Mouse (Mus musculus): ENCODE data around the gene Lpgat1. TPM values are rescaled to one million over a fixed set of nuclear protein-coding genes. Genes with fewer than 3 reads are reported as not detected.

Lpgat1 gene
- polyA plus RNA-seq, 1 experiment from 2014 or later, result 34.9 TPM

DNA sequence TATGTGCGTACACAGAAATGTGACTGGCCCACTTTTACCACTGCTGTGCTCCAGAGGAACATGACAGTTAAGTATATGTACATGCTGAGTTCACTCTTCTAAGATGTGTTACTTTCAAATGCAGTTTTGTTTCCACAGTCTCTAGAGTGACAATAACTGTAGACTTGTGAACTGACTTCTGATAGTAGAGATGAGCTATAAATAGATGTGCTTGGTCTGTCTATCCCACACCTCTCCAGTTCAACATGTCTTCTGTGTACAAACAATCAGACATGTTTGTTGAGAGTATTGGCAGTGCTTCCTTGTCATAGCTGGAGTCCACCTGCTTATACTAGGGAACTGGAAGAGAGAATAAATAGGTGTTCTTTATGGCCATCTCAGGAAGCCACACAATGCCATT lies 62.8 kb downstream of the Lpgat1 start:
- no peak overlapping the region for H3K4me3 ChIP-seq (ENCODE audit: low read depth, low read length)
- no peaks in the 10 kb centered on the region for H3K9me3 ChIP-seq (replicated peaks; ENCODE audit: control insufficient read depth, low read length)
- no peak overlapping the region for H3K27ac ChIP-seq (replicated peaks; ENCODE audit: low read depth, low read length)
- DNase-seq (ENCODE audit: low spot score) (no peak), ATAC-seq (replicated peaks; ENCODE audit: insufficient number of reproducible peaks, low FRiP score, low TSS enrichment, low read depth) (no peak)
- H3K36me3 ChIP-seq (replicated peaks; ENCODE audit: control insufficient read depth, insufficient read depth, low read depth, low read length), result peaks cover 3% of the 10 kb centered on the region; the same call in 1 of the 2 replicates
- no peaks in the 10 kb centered on the region for H3K4me1 ChIP-seq (ENCODE audit: control insufficient read depth, insufficient read depth, low read length)
- WGBS, result 95% methylated on average over 1 of the region's 1 CpGs
- no peak overlapping the region for H3K9ac ChIP-seq (replicated peaks; ENCODE audit: low read length)
- no peaks in the 10 kb centered on the region for H3K27me3 ChIP-seq (ENCODE audit: control insufficient read depth, insufficient read depth, low read length)
- H3K4me2 ChIP-seq (ENCODE audit: low read depth, low read length), result no peak overlapping the region

DNA sequence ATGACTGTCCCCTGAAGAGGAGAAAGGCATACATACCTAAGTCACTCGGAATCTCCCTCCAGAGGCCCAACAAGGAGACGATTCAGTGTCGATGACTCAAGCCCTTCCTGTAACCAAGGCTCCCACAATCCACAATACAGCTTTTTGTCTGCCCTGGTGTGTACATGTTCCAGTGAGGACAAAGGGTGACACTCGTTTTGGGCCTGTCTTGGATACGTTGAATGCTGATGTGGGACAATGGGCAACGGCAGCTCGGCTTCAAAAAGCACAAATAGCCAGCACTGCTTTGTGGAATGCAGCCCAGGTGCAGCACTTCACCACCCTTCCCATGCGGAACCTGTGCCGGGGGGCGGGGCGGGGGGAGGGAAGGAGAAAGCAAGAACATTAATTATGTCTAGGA lies 67.5 kb downstream of the Lpgat1 start:
- H3K9ac ChIP-seq (replicated peaks; ENCODE audit: low read length), result no peak overlapping the region
- no peaks in the 10 kb centered on the region for H3K27me3 ChIP-seq (ENCODE audit: control insufficient read depth, insufficient read depth, low read length)
- DNase-seq (ENCODE audit: low spot score), result no peak
- H3K27ac ChIP-seq (replicated peaks; ENCODE audit: low read depth, low read length), result no peak overlapping the region
- H3K4me1 ChIP-seq (ENCODE audit: control insufficient read depth, insufficient read depth, low read length), result no peaks in the 10 kb centered on the region
- no peaks in the 10 kb centered on the region for H3K36me3 ChIP-seq (replicated peaks; ENCODE audit: control insufficient read depth, insufficient read depth, low read depth, low read length)
- no peaks in the 10 kb centered on the region for H3K9me3 ChIP-seq (replicated peaks; ENCODE audit: control insufficient read depth, low read length)
- ATAC-seq (replicated peaks; ENCODE audit: insufficient number of reproducible peaks, low FRiP score, low TSS enrichment, low read depth), result no peak
- H3K4me2 ChIP-seq (ENCODE audit: low read depth, low read length), result no peak overlapping the region
- 60% methylated on average over 11 of the region's 11 CpGs for WGBS
- no peak overlapping the region for H3K4me3 ChIP-seq (ENCODE audit: low read depth, low read length)

DNA sequence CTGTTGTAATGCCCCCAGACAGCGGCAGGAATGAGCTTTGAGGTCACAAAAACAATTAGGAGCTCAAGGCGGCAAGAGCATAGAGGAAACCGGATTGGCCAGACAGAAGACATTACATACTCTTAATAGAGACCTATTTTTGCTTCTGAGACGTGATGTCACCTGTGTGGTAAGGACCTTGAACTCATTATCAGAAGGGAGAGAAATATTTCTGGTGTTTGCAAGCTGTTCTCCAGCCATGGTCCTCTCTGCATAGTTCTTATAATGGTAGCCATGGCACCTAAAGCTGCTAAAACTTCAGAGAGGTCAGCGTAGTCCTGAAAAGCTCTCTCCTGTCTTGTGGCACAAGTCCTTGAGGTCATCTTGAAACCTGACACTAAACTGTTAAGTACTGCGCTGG lies 68.6 kb downstream of the Lpgat1 start:
- DNase-seq (ENCODE audit: low spot score) (no peak), ATAC-seq (replicated peaks; ENCODE audit: insufficient number of reproducible peaks, low FRiP score, low TSS enrichment, low read depth) (no peak)
- 65% methylated on average over 6 of the region's 6 CpGs for WGBS
- H3K27ac ChIP-seq (replicated peaks; ENCODE audit: low read depth, low read length), result no peak overlapping the region
- no peak overlapping the region for H3K4me2 ChIP-seq (ENCODE audit: low read depth, low read length)
- no peaks in the 10 kb centered on the region for H3K27me3 ChIP-seq (ENCODE audit: control insufficient read depth, insufficient read depth, low read length)
- no peaks in the 10 kb centered on the region for H3K9me3 ChIP-seq (replicated peaks; ENCODE audit: control insufficient read depth, low read length)
- no peaks in the 10 kb centered on the region for H3K4me1 ChIP-seq (ENCODE audit: control insufficient read depth, insufficient read depth, low read length)
- H3K4me3 ChIP-seq (ENCODE audit: low read depth, low read length), result no peak overlapping the region
- no peak overlapping the region for H3K9ac ChIP-seq (replicated peaks; ENCODE audit: low read length)
- H3K36me3 ChIP-seq (replicated peaks; ENCODE audit: control insufficient read depth, insufficient read depth, low read depth, low read length), result no peaks in the 10 kb centered on the region

- H3K9me3 ChIP-seq (replicated peaks; ENCODE audit: control insufficient read depth, low read length), result no peaks in the 10 kb centered on the region
- H3K4me2 ChIP-seq (ENCODE audit: low read depth, low read length), result no peak overlapping the region
- no peaks in the 10 kb centered on the region for H3K36me3 ChIP-seq (replicated peaks; ENCODE audit: control insufficient read depth, insufficient read depth, low read depth, low read length)
- H3K27ac ChIP-seq (replicated peaks; ENCODE audit: low read depth, low read length), result no peak overlapping the region
- no peaks in the 10 kb centered on the region for H3K4me1 ChIP-seq (ENCODE audit: control insufficient read depth, insufficient read depth, low read length)
- H3K27me3 ChIP-seq (ENCODE audit: control insufficient read depth, insufficient read depth, low read length), result no peaks in the 10 kb centered on the region
- H3K4me3 ChIP-seq (ENCODE audit: low read depth, low read length), result no peak overlapping the region
- DNase-seq (ENCODE audit: low spot score) (no peak), ATAC-seq (replicated peaks; ENCODE audit: insufficient number of reproducible peaks, low FRiP score, low TSS enrichment, low read depth) (no peak; the same call in 1 of the 2 replicates)
- no peak overlapping the region for H3K9ac ChIP-seq (replicated peaks; ENCODE audit: low read length)
- 49% methylated on average over 3 of the region's 4 CpGs for WGBS
Observed at GRCm38 (mm10) chr1:191787379-191787778, 69.7 kb downstream of the Lpgat1 start.

DNA sequence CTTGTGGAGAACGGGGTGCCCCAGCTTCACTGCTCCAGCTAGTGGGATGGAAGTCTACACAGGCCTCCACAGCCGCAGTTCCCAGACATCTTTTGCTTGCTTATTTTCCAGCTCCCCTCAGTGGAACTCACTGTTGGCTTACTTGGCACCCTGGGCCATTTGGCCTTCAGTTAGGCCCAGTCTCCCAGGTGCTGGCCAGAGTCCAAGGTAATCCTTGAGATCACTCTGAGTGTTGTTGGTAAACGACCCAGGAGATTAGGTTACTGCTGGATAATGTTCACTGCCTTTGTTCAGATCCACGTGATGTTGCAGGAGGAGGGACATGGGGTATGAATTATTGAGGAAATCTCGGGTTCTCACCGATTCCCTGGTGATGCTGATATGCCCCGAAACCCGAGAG lies 75.4 kb downstream of the Lpgat1 start:
- H3K4me1 ChIP-seq (ENCODE audit: control insufficient read depth, insufficient read depth, low read length), result no peaks in the 10 kb centered on the region
- no peak for ATAC-seq (replicated peaks; ENCODE audit: insufficient number of reproducible peaks, low FRiP score, low TSS enrichment, low read depth)
- WGBS, result 81% methylated on average over 8 of the region's 8 CpGs
- H3K9ac ChIP-seq (replicated peaks; ENCODE audit: low read length), result no peak overlapping the region
- H3K27ac ChIP-seq (replicated peaks; ENCODE audit: low read depth, low read length), result no peak overlapping the region
- DNase-seq (ENCODE audit: low spot score), result no peak
- H3K4me2 ChIP-seq (ENCODE audit: low read depth, low read length), result no peak overlapping the region
- no peaks in the 10 kb centered on the region for H3K36me3 ChIP-seq (replicated peaks; ENCODE audit: control insufficient read depth, insufficient read depth, low read depth, low read length)
- H3K27me3 ChIP-seq (ENCODE audit: control insufficient read depth, insufficient read depth, low read length), result no peaks in the 10 kb centered on the region
- no peaks in the 10 kb centered on the region for H3K9me3 ChIP-seq (replicated peaks; ENCODE audit: control insufficient read depth, low read length)
- no peak overlapping the region for H3K4me3 ChIP-seq (ENCODE audit: low read depth, low read length)

GRCm38 (mm10) chr1:191793888-191794532 lies 76.4 kb downstream of the Lpgat1 start:
- Histone ChIP-seq H3K4me2 (ENCODE audit: low read depth, low read length) (no peak overlapping the region), H3K4me1 (ENCODE audit: control insufficient read depth, insufficient read depth, low read length) (no peaks in the 10 kb centered on the region), H3K27ac (replicated peaks; ENCODE audit: low read depth, low read length) (no peak overlapping the region), H3K36me3 (replicated peaks; ENCODE audit: control insufficient read depth, insufficient read depth, low read depth, low read length) (no peaks in the 10 kb centered on the region), H3K9me3 (replicated peaks; ENCODE audit: control insufficient read depth, low read length) (no peaks in the 10 kb centered on the region), H3K27me3 (ENCODE audit: control insufficient read depth, insufficient read depth, low read length) (no peaks in the 10 kb centered on the region), H3K4me3 (ENCODE audit: low read depth, low read length) (no peak overlapping the region), H3K9ac (replicated peaks; ENCODE audit: low read length) (no peak overlapping the region)
- no peak for ATAC-seq (replicated peaks; ENCODE audit: insufficient number of reproducible peaks, low FRiP score, low TSS enrichment, low read depth)
- DNase-seq (ENCODE audit: low spot score), result no peak
- 79% methylated on average over 7 of the region's 7 CpGs for WGBS

DNA sequence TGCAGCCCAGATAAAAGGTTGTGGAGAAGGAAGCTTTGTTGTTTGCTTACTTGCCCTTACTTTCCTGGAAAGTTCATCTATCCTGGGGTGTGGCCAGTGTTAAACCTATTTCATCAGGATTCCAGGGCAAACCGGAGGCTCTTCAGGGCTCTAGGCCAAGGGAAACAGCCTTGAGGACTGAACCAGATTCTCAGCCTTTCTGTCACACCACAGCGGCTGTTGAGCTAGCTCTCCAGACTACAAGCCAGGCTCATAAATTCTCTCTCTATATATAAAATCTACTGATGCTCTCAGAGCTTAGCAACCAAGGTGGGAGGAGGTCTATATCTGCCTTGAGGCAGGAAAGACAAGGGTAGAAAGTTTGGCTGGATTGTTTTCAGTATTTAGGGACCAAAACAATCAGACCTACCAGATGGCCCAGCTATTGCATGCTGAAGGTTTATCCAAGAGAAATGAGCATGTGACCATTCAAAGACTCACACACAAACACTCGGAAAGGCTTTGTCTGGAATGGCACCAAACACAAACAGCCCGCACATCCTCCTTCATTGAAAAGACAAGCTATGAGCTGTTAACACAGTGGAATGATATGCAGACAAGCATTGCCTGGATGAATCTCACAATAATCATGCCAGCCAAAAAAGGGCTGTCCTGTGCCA lies 78.7 kb downstream of the Lpgat1 start:
- H3K4me2 ChIP-seq (ENCODE audit: low read depth, low read length), result no peak overlapping the region
- H3K9ac ChIP-seq (replicated peaks; ENCODE audit: low read length), result no peak overlapping the region
- H3K36me3 ChIP-seq (replicated peaks; ENCODE audit: control insufficient read depth, insufficient read depth, low read depth, low read length), result no peaks in the 10 kb centered on the region
- H3K4me3 ChIP-seq (ENCODE audit: low read depth, low read length), result no peak overlapping the region
- no peaks in the 10 kb centered on the region for H3K4me1 ChIP-seq (ENCODE audit: control insufficient read depth, insufficient read depth, low read length)
- no peak overlapping the region for H3K27ac ChIP-seq (replicated peaks; ENCODE audit: low read depth, low read length)
- H3K27me3 ChIP-seq (ENCODE audit: control insufficient read depth, insufficient read depth, low read length), result no peaks in the 10 kb centered on the region
- 90% methylated on average over 4 of the region's 4 CpGs for WGBS
- DNase-seq (ENCODE audit: low spot score), result no peak
- no peaks in the 10 kb centered on the region for H3K9me3 ChIP-seq (replicated peaks; ENCODE audit: control insufficient read depth, low read length)
- no peak for ATAC-seq (replicated peaks; ENCODE audit: insufficient number of reproducible peaks, low FRiP score, low TSS enrichment, low read depth)

DNA sequence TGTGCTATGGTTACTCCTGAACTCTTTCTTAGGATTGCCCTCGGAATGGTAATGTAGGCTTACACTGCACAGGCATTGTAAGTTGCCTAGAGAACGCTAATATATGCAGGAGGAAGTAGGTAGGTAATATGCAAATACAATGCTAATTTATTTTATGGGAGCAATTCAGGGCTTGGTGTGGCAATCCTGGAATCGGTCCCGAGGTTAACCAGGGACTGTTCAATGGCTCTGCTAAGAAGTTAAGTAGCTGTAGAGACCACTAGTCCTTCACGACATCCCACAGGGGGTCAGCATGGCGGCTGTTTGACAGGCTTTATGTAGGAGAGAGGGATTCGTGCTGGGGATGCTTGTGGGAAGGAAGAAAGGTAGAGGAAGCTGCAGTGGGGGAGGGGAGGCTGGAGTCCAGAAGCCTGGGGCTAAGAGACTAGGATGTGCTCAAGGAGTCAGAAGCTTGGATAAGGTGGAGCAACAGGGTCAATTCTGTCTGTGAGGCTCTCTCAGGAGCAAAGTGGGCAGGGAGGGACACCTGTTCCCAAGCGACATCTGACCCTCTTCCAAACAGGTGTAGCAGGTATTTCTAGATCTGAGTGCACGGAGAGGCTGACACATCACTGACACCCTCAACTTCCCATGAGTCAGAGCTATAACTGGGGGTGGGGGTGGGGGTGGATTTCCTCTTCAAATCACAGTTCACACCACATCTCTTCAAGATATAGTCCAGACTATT lies 84.6 kb downstream of the Lpgat1 start:
- Histone ChIP-seq H3K4me2 (ENCODE audit: low read depth, low read length) (no peak overlapping the region), H3K4me3 (ENCODE audit: low read depth, low read length) (no peak overlapping the region), H3K36me3 (replicated peaks; ENCODE audit: control insufficient read depth, insufficient read depth, low read depth, low read length) (no peaks in the 10 kb centered on the region), H3K4me1 (ENCODE audit: control insufficient read depth, insufficient read depth, low read length) (no peaks in the 10 kb centered on the region), H3K27me3 (ENCODE audit: control insufficient read depth, insufficient read depth, low read length) (no peaks in the 10 kb centered on the region), H3K27ac (replicated peaks; ENCODE audit: low read depth, low read length) (no peak overlapping the region), H3K9me3 (replicated peaks; ENCODE audit: control insufficient read depth, low read length) (no peaks in the 10 kb centered on the region), H3K9ac (replicated peaks; ENCODE audit: low read length) (no peak overlapping the region)
- ATAC-seq (replicated peaks; ENCODE audit: insufficient number of reproducible peaks, low FRiP score, low TSS enrichment, low read depth), result no peak
- WGBS, result 63% methylated on average over 9 of the region's 9 CpGs
- DNase-seq (ENCODE audit: low spot score), result no peak
